Mouse (Mus musculus) neural tube, postnatal 0 days (tissue): Measurements from ENCODE around the gene Spp1. TPM values are rescaled to one million over a fixed set of nuclear protein-coding genes. Genes with fewer than 3 reads are reported as not detected.

Experiments
- polyA plus RNA-seq: library from polyadenylated mRNA; unstranded; fragments of >200 nt; fragmentation: Nextera tagmentation; extraction: Ambion mirVana; gene quantifications from 2 replicates; pipeline ENCODE4 v1.2.1, GENCODE M21; 2015

Spp1 gene
- polyA plus RNA-seq = 29.6 and 89.0 TPM in 2 replicates

DNA sequence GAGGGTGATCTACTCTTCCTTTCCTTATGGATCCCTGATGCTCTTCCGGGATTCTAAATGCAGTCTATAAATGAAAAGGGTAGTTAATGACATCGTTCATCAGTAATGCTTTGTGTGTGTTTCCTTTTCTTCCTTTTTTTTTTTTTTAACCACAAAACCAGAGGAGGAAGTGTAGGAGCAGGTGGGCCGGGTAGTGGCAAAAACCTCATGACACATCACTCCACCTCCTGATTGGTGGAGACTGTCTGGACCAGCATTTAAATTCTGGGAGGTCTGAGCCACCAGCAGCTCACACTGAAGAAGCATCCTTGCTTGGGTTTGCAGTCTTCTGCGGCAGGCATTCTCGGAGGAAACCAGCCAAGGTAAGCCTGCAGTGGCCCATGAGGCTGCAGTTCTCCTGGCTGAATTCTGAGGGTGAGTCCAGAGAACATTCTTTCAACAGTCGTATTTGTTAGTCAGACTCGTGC lies at the start of gene Spp1:
Spp1 (plus strand) TSS at position 284 of the 467 bp plus-strand sequence.

GRCm38 (mm10) chr5:104458832-104459705 lies 24.2 kb downstream of the Spp1 start, which contains the start of gene Pkd2:
Pkd2 (plus strand) TSS chr5:104459450.

Other genes starting within 250 kb of the Spp1 start
- 0.61 and 1.1 TPM in 2 replicates for gene Dmp1, start 232.5 kb upstream of the Spp1 start, polyA plus RNA-seq
- 7.7 and 9.6 TPM in 2 replicates for gene Ibsp, start 135.9 kb upstream of the Spp1 start, polyA plus RNA-seq
- 0.09 TPM in 1 of 2 replicates, not detected in the other for gene Mepe, start 109.8 kb upstream of the Spp1 start, polyA plus RNA-seq
- 8.0 and 9.0 TPM in 2 replicates for gene Pkd2, start 24.3 kb downstream of the Spp1 start, polyA plus RNA-seq
- gene BC005561, start 73.2 kb downstream of the Spp1 start, polyA plus RNA-seq = 10.1 and 10.4 TPM in 2 replicates